Mouse (Mus musculus) G1E (cell line): ENCODE data around the gene Cox7a1.

ENCODE experiments used
- CTCF ChIP-seq: IDR thresholded peaks from 2 replicates; pipeline ENCODE4 v1.5.1; 2012; ENCODE audit warnings: low read depth, low read length, inconsistent platforms, mixed read lengths
- GATA1 ChIP-seq: IDR thresholded peaks from 2 replicates; pipeline ENCODE4 v1.6.1; 2012; ENCODE audit warnings: borderline replicate concordance, low read length, inconsistent platforms, mixed read lengths
- POLR2AphosphoS5 ChIP-seq: IDR thresholded peaks from 2 replicates; pipeline ENCODE4 v1.6.1; 2012; ENCODE audit warnings: low read depth, low read length, inconsistent platforms; ENCODE audit not compliant: insufficient replicate concordance

DNA sequence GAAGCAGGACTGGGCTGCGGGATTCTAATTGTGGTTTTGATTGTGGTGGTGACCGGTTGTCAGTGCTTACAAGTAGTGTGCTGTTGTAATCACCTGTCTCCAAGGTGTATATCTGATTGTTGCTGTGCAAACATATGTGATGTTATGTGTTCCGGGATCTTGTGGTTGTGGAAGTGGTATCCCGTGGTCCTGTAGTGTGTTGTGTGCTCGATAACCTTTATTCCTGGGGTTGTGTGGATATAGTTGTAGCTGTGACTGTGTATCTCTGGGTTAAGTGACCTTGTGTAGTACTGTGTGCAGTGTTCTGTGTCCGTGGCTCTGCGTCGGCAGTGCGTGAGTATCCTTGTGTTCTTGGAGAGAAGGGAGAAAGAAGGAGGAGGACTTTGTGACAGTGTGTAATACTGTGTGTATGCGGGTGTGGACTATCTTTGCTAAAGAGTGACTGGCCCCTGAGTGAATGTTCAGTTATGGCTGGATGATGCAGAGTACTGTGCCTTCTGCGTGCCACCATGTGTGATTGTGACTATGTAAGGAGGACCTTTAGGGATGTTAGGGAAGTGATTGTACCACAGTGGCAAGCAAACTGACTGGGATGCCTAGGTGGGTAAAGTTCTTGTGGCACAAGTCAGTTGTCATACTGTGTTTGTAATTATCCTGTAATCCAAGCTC lies 13.5 kb upstream of the Cox7a1 start:
- TF ChIP-seq GATA1 (no peak), CTCF (no peak), POLR2AphosphoS5 (no peak)
